Mouse (Mus musculus) neural tube, embryonic 11.5 days (tissue): ENCODE measurements around the gene Aqp6. TPM values are rescaled to one million over a fixed set of nuclear protein-coding genes. Genes with fewer than 3 reads are reported as not detected.

ENCODE experiments used
- polyA plus RNA-seq: library from polyadenylated mRNA; unstranded; fragments of >200 nt; fragmentation: Nextera tagmentation; extraction: Ambion mirVana; gene quantifications from 2 replicates; pipeline ENCODE4 v1.2.1, GENCODE M21; 2014

Aqp6 gene
- polyA plus RNA-seq, 1 experiment from 2014 or later: 0.66 TPM

Other genes starting within 250 kb of the Aqp6 start
- 13.7 and 14.5 TPM in 2 replicates for gene Fmnl3, start 230.9 kb upstream of the Aqp6 start, polyA plus RNA-seq
- 237 and 246 TPM in 2 replicates for gene Tmbim6, start 208.5 kb upstream of the Aqp6 start, polyA plus RNA-seq
- gene Nckap5l, start 143.7 kb upstream of the Aqp6 start, polyA plus RNA-seq: 14.9 TPM in 2 replicates
- 17.6 and 18.1 TPM in 2 replicates for gene Bcdin3d, start 126.7 kb upstream of the Aqp6 start, polyA plus RNA-seq
- 1.5 and 2.3 TPM in 2 replicates for gene Faim2, start 73.2 kb upstream of the Aqp6 start, polyA plus RNA-seq
- not detected in 2 replicates for gene Aqp2, start 22.3 kb upstream of the Aqp6 start, polyA plus RNA-seq
- 0.27 and 0.59 TPM in 2 replicates for gene Aqp5, start 10.6 kb upstream of the Aqp6 start, polyA plus RNA-seq
- gene Racgap1, start 50.3 kb downstream of the Aqp6 start, polyA plus RNA-seq: 175 and 185 TPM in 2 replicates
- gene Asic1, start 69.0 kb downstream of the Aqp6 start, polyA plus RNA-seq: 15.1 and 17.0 TPM in 2 replicates
- gene Smarcd1, start 100.7 kb downstream of the Aqp6 start, polyA plus RNA-seq: 117 and 135 TPM in 2 replicates
- not detected in 2 replicates for gene Gm17349, start 104.1 kb downstream of the Aqp6 start, polyA plus RNA-seq
- 0.32 and 0.33 TPM in 2 replicates for gene Gpd1, start 116.1 kb downstream of the Aqp6 start, polyA plus RNA-seq
- 134 and 135 TPM in 2 replicates for gene Cox14, start 124.2 kb downstream of the Aqp6 start, polyA plus RNA-seq
- gene Cers5, start 171.5 kb downstream of the Aqp6 start, polyA plus RNA-seq: 65.1 and 69.7 TPM in 2 replicates